9 mouse cellular contexts compared by ENCODE assay signal in the genomic region with DNA sequence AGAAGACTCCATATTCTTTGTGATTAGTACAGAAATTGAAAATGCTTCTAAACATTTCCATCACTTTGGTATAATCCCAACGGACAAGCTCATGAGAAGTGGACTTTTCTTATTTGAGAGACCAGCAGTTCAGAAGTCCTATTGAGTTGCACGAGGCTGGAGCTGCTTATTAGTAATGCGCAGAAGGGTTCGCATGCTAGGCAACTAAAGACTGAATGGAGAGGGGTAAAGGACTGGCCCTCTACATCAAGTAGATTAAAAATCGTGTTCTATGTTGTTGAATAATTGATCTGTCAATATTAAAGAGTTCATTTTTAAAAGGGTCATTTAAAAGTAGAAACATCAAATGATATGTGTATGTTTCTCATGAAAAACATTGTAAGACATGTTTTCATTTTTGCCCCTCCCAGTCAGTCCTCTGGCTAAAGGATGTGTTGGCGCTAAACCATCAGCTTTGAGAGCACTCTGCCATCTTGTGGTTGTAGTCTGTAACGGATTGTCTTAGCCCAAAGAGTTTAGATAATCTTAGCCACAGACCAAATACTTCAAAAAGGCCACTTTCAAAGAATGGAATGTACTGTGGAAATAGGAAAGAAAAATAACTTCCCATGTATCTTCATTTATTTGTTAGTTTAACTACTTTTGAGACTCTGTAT. TPM values are rescaled to one million over a fixed set of nuclear protein-coding genes. Genes with fewer than 3 reads are reported as not detected.
DNase-seq lines count a peak whose midpoint lies in the region; ATAC-seq lines count a peak whose summit lies in the region.
"Had no signal": no experiment of that assay in that cellular context is flagged by ENCODE, and none has a peak within 500 bp of the region (broad histone marks: within the 10 kb centered on the region; RNA-seq: fewer than 3 reads in every experiment).

No protein-coding gene starts in this region.

- peak overlapping the region; percentile 84 for H3K9ac ChIP-seq in hindbrain, embryonic 11.5 days (ENCODE audit: low read depth, low read length)

- no peaks in the 10 kb centered on the region for H3K27me3 ChIP-seq in hindbrain, embryonic 11.5 days (ENCODE audit: control insufficient read depth, insufficient read depth, low read length)
- no peaks in the 10 kb centered on the region for H3K27me3 ChIP-seq in midbrain, embryonic 10.5 days (ENCODE audit: low read depth, poor library complexity, severe bottlenecking)

- ATAC-seq in erythroblast, adult 5-6 weeks (replicated peaks; ENCODE audit: low FRiP score, poor library complexity, severe bottlenecking), result peak; percentile 83
- ATAC-seq in hindbrain, embryonic 11.5 days (ENCODE audit: low FRiP score), result peak; percentile 84

- H3K27ac ChIP-seq in hindbrain, embryonic 11.5 days (ENCODE audit: low read depth, low read length), result no peak overlapping the region
- peak overlapping the region; percentile 86 for H3K27ac ChIP-seq in midbrain, embryonic 10.5 days (replicated peaks)

- H3K4me3 ChIP-seq in hindbrain, embryonic 11.5 days (ENCODE audit: low read depth, low read length), result peak overlapping the region; percentile 81
- H3K4me3 ChIP-seq in midbrain, embryonic 10.5 days, result peak overlapping the region; percentile 85

- peaks cover 3% of the 10 kb centered on the region; the same call in 1 of the 2 replicates for H3K4me1 ChIP-seq in hindbrain, embryonic 11.5 days (replicated peaks; ENCODE audit: control insufficient read depth, insufficient read depth, low read length)
- peaks cover 12% of the 10 kb centered on the region for H3K4me1 ChIP-seq in midbrain, embryonic 10.5 days

- no peaks in the 10 kb centered on the region for H3K9me3 ChIP-seq in hindbrain, embryonic 11.5 days (ENCODE audit: control insufficient read depth, low read length)
- H3K9me3 ChIP-seq in midbrain, embryonic 10.5 days (replicated peaks), result no peaks in the 10 kb centered on the region

- intact Hi-C loops in left cerebral cortex, postnatal 25 days (cut with DNase I), result loop anchor here (1.0 to 5.0 kb wide), 2 partner anchors 1089 to 1415 kb away; no protein-coding TSS in a partner anchor

- DNase-seq in ovary, postnatal 14 days (ENCODE audit: low spot score), result peak; percentile 10
- no peak for DNase-seq in ovary, postnatal 10 days (ENCODE audit: low spot score)
- DNase-seq in brain, adult 2 months (ENCODE audit: low read depth, low spot score), result peak; percentile 87
- DNase-seq in hindbrain, embryonic 11.5 days (ENCODE audit: low spot score), result peak; percentile 77
- DNase-seq in left cerebral cortex, postnatal 25 days (ENCODE audit: low spot score in 2 of 2), result peak; percentile 44 to 61
- peak; percentile 33 for DNase-seq in midbrain, embryonic 10.5 days (ENCODE audit: low spot score)
- DNase-seq in thymus, postnatal 14 days, result peak; percentile 56

- 49% methylated on average over 7 of the region's 7 CpGs for WGBS in hindbrain, embryonic 11.5 days
- WGBS in midbrain, embryonic 10.5 days, result 46% methylated on average over 7 of the region's 7 CpGs

- peak overlapping the region; percentile 64 for H3K4me2 ChIP-seq in hindbrain, embryonic 11.5 days (replicated peaks; ENCODE audit: low read depth, low read length)

- H3K36me3 ChIP-seq in hindbrain, embryonic 11.5 days (ENCODE audit: control insufficient read depth, insufficient read depth, low read length), result no peaks in the 10 kb centered on the region
- H3K36me3 ChIP-seq in midbrain, embryonic 10.5 days, result peaks cover 8% of the 10 kb centered on the region; the same call in 1 of the 2 replicates

RNA-seq across cellular contexts. Expression of gene Rpp30, which starts 0.8 kb away (rescaled TPM):
- total RNA-seq in erythroblast, adult 5-6 weeks (2015; ENCODE audit: low replicate concordance), result 13.6 and 31.3 TPM in 2 replicates
- 9.8 and 15.5 TPM in 2 replicates for total RNA-seq in erythroblast, adult 5-6 weeks (2017; ENCODE audit: low replicate concordance)
- 106 and 110 TPM in 2 replicates for polyA plus RNA-seq in hindbrain, embryonic 11.5 days (2014; fragmentation: Nextera tagmentation; extraction: Ambion mirVana)
- total RNA-seq in left cerebral cortex, postnatal 25 days (2021), result 10 to 100 TPM; 15.5 to 17.1 TPM
- polyA plus RNA-seq in midbrain, embryonic 10.5 days (2016; fragmentation: Nextera tagmentation; extraction: Ambion mirVana), result 118 and 123 TPM in 2 replicates

RNA-seq across cellular contexts. Expression of gene Htr7, which starts 25.4 kb away (rescaled TPM):
- total RNA-seq in erythroblast, adult 5-6 weeks (2015; ENCODE audit: low replicate concordance), result not detected in 2 replicates
- total RNA-seq in erythroblast, adult 5-6 weeks (2017; ENCODE audit: low replicate concordance), result not detected in 2 replicates
- polyA plus RNA-seq in hindbrain, embryonic 11.5 days (2014; fragmentation: Nextera tagmentation; extraction: Ambion mirVana), result 0.32 and 0.99 TPM in 2 replicates
- total RNA-seq in left cerebral cortex, postnatal 25 days (2021), result 10 to 100 TPM; 11.4 to 14.3 TPM
- polyA plus RNA-seq in midbrain, embryonic 10.5 days (2016; fragmentation: Nextera tagmentation; extraction: Ambion mirVana), result 0.32 and 0.36 TPM in 2 replicates

RNA-seq across cellular contexts. Expression of gene Ankrd1, which starts 37.2 kb away (rescaled TPM):
- total RNA-seq in erythroblast, adult 5-6 weeks (2015; ENCODE audit: low replicate concordance), result not detected in 2 replicates
- not detected in 2 replicates for total RNA-seq in erythroblast, adult 5-6 weeks (2017; ENCODE audit: low replicate concordance)
- polyA plus RNA-seq in hindbrain, embryonic 11.5 days (2014; fragmentation: Nextera tagmentation; extraction: Ambion mirVana), result 0.11 TPM in 1 of 2 replicates, not detected in the other
- not detected for total RNA-seq in left cerebral cortex, postnatal 25 days (2021)
- polyA plus RNA-seq in midbrain, embryonic 10.5 days (2016; fragmentation: Nextera tagmentation; extraction: Ambion mirVana), result 0.07 TPM in 1 of 2 replicates, not detected in the other
- total RNA-seq: left cerebral cortex, postnatal 36 days had no signal

Comparison
In these comparisons a context has a peak if more than half of its experiments do, and no peak if none do; other contexts are left out.
1. RNA of gene Htr7, which starts 25.4 kb away (total RNA-seq): 11.4 to 14.3 TPM in left cerebral cortex, postnatal 25 days; not detected in erythroblast, adult 5-6 weeks; every median in the first group is over 10 times any median in the second.